Mouse (Mus musculus) B cell, adult 2 months (primary cell): ENCODE measurements around the gene Enc1.

Source experiments
- DNase-seq, 2 experiments: peaks; one replicate each; pipeline ENCODE4 v3.0.0; 2022

The Enc1 gene

DNA sequence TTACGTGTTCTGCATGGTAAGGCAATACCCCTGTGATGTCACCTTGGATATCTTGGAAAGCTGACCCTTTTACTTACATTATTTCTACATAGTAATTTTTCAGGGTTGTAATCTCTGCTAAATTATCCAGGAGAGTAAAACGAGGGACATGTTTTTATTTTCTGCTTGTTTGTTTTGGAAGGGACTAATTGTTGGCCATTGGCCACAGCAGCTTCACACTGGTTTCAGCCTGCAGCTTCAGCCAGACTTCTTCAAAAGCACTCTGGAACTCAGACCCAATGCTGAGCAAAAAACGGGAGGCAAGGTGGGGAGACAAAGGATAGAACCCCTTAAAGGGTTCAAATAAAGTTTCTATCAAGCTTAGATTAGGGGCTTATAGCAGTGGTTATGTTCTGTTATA is 10.8 kb upstream of the Enc1 start:
- no peak for DNase-seq

DNA sequence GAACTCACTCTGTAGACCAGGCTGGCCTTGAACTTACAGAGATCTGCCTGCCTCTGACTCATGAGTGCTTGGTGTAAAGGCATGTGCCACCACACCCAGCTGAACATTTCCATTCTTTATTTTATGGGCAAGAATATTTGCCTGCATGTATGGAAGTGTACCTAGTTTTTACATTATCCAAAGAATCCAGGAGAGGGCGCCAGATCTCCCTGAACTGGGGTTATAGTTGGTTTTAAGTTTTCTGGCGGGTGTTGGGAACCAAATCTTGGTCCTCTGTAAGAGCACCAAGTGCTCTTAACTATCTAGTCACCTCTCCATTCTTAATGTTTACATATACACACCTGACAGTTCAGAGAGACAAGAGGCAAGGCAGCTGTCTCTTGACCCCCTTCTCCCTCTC is 7.8 kb upstream of the Enc1 start:
- peak; percentile 29 to 37 for DNase-seq

DNA sequence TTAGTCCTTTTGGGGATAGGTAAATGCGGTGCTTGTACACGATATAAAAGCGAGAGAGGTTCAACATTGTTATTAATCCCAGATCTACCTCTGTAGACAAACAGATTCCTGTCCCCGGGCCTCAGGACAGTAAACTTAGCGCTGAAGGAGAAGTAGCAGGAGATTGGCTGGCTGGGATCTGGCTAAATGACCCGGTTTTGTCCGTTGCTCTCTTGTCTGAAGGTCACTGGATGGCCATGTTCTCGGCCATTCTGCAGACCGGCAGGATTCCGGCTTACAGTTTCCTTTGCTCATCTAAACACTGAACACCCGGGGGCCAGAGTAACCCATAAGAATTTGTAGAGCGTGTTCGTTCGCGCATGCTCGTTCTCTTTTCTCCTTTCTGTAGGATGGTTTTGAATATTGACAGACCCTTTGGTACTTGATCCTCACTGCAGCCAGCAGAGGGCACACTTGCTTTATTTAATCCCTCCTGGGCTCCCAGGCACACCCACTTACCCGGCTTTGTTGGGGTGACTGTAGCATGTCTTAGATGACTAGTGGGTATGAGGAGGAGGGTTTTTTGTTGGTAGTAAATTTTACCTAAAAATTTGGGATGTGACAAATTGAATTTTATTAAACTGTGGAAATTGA is 6.0 kb upstream of the Enc1 start:
- peak; percentile 84 to 87 for DNase-seq

DNA sequence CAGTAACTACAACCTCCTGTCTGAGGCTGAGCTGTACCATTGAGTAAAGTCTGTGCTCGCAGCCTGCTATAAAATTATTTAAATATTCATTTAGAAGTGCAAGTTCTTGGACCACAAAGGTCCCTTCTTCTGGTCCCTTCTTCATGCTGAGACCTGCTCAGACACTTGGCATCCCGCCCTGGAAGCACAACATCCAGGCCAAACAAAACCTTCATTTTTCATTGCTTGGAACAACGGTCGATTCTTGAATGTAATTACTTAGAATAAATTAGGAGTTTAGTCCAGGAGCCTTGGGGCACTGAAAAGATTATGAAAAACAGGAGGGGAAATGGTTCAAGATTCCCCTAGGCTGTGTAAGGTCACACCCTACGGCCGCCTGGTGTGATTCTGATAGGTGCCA is 5.0 kb upstream of the Enc1 start:
- DNase-seq = no peak

DNA sequence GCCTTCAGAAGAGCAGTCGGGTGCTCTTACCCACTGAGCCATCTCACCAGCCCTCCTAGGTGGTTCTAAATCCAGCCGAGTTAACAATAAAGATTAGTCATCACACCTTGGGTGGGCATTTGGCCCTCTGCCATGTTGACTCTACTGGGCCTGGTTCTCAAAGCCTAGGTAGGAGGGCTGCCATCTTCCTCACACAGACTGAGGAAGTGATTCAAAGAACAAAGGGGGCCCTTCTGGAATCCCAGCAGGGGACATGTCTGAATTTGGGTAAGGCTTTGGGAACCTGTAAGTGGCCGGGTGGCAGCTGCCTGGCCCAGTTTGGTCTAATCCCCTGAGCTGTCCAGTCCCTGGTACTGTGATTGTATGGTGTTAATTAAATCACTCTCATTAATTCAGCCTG is 3.2 kb upstream of the Enc1 start:
- DNase-seq = no peak

DNA sequence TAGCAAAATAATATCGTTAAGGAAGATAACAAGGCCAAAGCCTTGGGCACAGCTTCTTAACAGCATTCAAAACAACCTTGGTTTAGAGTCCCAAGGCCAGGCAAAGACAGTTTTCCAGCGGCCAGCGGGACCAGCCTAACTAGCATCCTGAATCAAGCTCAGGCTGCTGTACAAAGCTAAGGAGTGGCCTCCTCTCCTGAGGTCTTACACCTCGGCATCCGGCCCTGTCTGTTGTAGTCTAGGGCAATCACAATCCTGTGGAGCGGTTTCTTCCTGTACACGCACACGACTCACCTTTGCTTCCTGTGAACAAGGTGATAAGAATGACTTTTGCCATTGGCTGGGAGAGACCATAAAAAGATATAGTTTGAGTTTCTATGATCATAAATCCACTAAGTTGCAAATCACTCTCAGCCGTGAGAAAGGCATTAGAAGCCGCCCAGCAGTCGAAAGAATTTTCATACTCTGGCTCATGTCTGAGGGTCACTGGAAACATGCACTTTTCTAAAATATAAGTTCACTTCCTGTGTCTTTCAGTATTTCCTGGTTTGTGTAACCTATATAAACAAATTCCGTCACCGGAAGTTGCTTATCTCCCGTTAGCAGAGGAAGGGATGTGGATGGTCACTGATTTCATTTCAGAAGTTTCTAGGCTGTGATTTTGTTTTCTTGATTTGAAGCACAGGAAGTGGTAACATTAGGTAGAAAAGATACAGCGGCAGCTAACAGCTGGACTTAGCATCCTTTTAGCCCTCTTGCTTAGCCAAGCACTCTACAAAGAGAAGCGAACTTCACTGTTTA is 2.5 kb upstream of the Enc1 start:
- no peak for DNase-seq

DNA sequence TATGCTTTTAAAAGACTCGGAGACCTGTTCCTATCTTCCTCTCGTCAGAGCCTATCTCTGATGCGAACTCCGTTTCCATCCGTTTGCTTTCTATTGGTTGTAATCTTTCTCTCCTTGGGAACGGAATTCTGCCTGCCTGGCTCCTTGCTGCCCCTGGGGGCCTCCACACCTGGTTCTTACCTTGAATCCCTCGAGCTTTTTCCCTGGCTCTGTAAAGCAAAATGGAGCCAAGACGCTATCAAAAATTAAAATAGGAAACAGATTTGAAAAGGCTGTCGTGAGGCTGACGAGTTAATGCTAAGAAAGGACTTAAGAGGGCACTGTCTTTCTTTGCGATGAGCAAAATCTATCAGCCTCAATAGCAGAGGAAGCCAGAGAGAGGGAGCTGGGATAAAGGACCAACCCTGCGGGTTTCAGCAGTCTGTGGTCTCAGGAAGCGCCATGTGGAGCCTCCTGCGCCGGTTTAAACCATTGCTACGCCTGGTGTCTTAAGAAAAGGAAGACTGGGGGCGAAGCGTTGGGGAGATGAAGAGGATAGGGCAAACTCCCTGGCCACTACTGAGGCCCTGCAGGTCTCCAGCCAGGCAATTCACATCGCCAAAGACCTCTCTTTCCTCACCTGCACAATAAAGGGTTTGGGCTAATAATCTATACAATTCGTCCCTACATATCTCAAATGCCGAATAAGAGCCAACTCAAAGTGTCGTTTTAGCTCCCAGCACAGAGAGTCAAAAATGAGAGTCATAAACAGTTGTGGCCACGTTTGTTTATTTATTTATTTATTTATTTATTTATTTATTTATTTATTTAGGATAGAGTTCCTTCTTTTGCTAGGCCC is 1.3 kb upstream of the Enc1 start:
- peak; percentile 13 to 22 for DNase-seq

DNA sequence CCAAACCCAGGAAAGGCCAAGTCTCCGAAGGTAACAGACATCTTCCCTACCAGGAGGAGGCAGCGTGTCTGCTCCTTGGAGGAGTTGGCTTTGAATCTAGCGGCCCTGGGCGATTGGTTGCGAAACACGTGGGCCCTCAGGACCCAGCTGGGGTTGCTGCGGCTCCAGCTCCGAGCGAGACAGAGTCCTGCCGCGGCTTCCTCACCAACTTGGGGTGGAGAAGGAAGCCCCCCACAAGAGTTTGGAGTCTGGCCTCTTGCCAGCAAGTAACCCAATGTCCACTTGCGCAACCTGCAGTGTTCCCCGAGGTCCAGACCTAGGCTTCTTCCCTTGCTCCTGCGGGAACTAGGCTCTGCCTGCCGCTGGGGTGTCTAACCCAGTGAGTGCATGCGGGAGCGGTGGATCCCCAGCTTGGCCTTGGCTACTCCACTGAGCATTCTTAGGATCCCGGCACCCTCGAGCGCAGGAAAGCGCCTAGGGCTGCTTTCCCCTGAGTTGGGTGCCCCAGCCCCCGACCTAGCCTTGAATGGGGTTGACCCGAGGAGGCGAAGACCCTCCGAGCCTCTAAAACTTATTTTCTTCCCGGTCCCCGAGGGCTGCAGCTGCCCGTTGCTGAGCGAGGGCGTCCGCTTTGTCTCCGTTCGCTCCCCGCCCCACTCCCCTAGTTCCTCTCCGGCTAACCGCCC is 483 bp upstream of the Enc1 start:
- DNase-seq = peak; percentile 46 to 49

DNA sequence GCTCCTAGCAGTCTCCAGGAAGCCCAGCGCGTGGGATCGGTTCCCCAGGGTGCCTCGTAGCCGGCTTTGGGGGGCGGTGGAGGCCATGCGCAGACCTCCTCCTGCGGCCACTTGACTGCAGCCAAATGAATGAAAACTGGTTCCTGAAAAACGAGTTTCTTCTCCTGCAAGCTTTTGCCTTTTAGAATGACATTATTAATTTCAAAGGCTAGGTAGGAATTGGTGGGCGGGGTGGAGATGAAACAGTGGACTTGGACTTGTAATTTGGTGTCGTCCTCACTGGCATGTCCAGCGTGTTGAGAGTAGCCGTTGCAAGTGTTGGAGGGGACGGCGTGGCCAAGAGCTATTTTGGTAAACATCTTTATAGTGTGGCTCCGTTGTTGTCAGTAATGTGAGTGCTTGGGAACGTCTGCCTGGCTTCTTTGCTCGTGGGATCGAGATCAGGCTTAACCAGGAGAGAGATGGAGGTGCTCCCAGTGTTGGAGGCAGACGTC is 929 bp downstream of the Enc1 start:
- no peak for DNase-seq

DNA sequence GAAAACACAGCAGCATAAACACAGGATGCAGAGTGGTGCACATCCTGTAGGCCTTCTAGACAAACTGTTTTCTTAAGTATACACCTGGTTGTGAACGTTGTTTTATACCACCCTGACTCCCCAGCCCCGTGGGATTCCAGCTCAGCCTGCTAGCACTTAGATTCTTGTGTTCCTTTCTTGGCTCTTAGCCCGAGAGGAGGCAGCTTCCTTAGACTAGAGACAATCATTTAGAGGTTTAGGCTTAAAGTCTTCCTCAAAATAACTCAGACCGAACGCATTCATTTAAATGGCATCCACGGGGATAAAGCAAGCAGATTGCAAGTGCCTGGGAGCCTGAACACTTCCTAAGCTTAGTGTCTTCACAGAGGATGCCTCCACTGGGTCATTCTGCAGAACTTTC is 1.8 kb downstream of the Enc1 start:
- DNase-seq = no peak

DNA sequence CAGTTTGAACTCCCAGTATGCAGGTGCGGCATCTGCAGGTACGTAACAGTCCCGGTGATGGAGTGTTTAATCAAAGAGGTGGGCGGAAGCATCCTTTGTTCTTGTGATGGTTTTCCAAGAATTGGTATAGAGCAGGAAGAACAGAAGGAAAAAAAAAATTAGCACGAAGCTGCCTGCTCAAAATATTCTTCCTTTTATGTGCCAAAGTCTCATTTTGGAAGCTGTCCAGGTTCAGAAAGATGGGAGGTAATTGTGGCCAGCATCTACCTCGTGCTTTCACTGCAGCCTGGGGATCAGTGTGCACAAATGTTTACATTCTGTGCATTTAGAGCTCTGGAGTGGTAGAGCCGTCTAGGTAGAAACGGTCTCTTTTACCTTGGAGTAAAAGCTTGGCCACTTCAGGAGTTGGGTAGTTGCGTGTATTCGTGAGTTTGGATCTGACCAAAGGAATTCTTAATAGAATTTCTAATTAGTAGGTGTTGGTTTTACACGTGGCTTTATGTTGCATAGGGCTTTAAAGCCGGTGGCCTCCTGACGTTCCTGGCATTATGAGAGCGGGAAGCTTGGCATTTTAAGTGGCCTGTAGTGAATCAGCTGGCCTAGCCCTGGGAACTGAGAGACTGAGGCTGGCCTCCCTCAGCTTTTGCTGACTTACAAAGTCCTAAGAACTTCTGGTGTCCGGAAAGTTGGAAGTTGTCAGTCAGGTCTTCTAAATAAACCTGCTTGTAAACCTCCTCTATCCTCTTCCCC is 3.2 kb downstream of the Enc1 start:
- DNase-seq = no peak

DNA sequence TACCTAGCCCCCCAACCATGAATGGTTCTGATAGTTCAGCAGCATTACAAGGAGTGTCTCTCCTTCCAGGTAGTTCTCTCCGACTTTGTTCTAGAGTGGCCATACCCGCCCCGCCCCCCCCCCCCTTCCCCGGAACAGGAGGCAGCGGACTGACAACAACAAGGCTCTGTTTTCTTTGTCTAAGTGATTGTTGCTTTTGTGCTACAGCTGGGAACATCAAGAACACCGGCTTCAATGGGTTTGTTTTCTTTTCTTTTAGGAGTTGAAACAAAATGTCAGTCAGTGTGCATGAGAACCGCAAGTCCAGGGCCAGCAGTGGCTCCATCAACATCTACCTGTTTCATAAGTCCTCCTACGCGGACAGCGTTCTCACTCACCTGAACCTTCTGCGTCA is 3.8 kb downstream of the Enc1 start:
- no peak for DNase-seq

DNA sequence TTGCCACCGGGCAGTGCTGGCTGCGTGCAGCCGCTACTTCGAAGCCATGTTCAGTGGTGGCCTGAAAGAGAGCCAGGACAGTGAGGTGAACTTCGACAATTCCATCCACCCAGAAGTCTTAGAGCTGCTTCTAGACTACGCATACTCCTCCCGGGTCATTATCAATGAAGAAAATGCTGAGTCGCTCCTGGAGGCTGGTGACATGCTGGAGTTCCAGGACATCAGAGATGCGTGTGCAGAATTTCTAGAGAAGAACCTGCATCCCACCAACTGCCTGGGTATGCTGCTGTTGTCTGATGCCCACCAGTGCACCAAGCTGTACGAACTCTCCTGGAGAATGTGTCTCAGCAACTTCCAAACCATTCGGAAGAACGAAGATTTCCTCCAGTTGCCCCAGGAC is 4.3 kb downstream of the Enc1 start:
- no peak for DNase-seq

DNA sequence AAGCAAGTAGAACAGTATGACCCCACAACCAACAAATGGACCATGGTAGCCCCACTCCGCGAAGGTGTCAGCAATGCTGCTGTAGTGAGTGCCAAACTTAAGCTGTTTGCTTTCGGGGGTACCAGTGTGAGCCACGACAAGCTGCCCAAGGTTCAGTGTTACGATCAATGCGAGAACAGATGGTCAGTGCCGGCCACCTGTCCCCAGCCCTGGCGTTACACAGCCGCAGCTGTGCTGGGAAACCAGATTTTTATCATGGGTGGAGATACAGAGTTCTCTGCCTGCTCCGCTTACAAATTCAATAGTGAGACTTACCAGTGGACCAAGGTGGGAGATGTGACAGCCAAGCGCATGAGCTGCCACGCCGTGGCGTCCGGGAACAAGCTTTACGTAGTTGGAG is 5.3 kb downstream of the Enc1 start:
- no peak for DNase-seq

DNA sequence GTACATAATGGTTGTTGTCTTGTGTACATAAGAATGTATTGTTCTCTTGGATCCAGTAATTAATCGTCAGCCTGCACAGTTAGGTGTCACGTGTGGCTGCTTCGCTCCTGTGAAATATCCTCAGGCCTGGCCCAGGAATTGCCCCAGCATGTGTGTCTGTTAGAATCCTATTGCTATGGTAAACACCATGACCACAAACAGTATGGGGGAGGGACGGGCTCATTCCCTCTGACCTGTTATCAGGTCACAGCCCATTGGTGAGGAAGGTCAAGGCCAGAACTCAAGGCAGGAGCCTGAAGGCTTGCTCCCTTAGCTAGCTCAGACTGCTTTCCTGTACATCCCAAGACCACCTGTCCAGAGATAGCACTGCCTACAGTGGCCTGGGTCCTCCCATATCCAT is 6.8 kb downstream of the Enc1 start:
- no peak for DNase-seq

DNA sequence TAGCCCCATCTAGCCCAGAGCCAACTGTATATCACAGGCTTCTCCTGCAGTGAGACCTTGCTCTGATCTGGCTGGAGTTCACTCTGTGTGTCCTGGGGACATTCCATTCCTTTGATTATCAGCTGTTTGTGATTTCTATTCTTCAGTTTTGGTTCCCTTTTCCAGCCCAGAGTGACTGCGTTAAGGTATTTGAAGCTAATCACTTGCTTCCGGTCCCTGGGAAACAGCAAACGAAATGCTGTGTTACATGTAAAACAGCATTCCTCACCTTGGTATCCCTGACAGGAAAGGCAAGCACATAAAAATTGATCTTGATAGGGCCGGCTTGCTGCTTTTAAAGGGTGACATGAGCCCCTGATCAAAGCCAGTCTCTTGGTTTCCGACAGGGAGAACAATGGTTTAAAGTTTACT is 8.2 kb downstream of the Enc1 start:
- DNase-seq = no peak

DNA sequence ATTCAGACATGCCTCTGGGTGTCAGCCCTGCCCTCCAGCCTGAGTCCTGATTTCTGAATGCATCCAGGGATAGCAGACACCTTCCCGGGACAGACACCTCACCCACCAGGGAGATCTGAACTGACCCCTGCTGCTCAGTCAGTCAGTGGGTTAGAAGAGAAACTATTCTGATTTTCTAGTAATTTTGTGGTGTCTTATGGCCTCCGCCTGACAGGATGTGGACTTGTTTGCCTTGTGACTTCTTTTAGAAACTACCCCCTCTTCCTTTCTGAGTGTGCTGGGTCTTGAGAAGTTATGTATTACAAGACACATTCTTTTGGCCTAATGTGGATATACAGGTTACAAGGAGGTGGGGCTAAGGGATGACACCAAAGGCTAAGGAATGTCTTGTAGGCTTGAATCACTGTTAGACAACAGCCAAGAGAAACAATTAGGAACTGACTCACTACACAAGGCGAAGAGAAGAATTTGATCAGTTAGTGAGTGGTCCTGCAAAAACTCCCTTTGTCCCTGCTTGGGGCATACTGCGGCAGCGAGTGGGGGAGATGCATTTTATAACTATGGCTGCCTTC is 8.7 kb downstream of the Enc1 start:
- DNase-seq = no peak

DNA sequence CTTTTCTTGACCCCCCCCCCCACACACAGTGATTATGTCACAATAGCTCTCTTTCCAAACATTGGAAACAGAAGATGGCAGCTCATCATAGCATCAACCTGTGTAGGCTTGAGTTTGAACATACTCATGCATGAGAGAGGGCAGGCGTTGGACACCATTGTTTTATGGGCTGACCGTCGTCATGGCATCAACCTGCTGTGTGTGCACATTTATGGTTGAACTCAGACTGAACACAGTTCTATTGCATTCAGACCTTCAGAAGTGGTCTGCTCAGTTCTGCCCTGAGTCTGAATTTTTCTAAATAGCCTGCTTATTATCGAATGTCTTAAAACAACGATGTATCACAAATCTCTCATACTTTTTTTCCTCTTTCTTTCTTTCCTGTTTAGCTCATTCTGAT is 9.2 kb downstream of the Enc1 start:
- DNase-seq = no peak

DNA sequence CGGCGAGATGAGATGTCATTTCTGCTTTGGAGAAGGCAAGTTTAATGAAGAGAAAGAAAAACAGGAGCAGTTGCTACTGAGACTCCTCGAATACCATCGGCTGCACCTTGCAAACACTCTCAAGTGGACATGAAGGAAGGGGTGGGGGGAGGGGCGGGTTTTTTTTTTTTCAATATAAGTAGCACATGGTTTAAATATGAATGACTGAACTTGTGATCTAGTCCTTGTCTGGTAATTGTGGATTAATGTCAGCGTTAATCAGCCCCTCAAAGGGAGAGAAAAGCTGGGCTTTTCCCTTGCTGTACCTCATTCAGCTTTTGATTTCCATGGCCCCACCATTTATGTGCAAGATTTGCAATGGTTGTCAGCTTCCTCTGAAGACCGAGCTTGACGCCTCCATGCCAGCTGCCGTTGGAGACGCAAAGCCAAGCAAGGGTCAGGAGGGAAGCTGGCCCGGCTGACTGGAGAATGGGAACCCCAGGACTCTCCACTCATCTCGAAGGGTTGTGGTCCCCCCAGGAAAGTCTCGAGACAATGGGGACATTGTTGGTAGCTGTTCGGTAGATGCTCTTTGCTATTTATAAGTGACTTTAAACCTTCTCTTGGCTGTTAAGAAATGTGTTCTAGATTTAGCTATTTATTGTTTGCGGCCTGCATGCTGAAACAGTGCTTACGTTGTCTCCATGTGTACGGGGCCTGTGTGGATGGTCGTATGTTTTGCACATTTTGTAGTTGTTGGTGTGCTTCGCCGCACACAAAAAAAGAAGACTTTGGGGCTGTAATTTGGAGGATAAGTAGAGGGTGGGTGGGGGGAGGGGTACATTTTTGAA is 9.9 kb downstream of the Enc1 start:
- DNase-seq = no peak

DNA sequence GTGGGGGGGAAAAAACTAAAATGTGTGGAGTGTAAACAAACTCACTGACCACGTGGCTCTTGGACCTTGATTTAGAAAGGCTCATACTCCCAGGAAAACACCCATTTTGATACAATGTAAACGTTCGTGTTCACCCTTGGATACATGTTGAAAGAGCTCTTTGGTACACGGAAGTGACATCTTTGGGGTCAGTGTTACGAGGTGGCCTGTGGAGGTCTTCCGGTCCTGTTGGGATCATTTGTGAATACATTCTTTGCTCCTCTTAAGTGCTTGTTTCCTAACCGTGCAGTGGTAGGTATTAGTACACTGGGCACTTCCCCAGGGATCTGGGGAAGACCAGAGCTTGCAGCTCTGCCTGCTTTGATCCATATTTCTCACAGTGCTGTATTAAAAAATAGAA is 10.8 kb downstream of the Enc1 start:
- no peak for DNase-seq

DNA sequence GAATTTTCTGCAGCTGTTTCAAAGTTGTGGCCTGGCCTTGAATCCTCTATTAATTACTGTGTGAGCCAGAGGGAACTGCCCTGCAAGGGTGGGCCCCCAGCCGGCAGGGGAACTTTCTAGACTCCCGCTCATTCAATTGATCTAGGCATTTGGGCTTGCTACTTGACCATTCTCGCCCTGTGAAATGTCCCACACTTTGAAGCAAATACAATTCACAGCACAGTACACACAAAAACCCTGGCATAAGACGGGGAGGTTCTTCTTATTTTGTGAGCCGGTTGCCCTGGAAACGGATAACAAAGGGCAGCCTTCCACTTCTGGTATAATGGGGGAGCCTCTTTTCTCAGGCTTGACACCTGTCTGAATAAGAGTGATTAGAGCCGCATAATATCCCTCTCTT is 11.6 kb downstream of the Enc1 start:
- no peak for DNase-seq
